Mouse (Mus musculus) liver, embryonic 14.5 days (tissue): ENCODE data around the gene Scarb1. TPM values are rescaled to one million over a fixed set of nuclear protein-coding genes. Genes with fewer than 3 reads are reported as not detected.
A peak's percentile ranks its signal among the peaks of the same experiment; 100 is the strongest.

ENCODE experiments used
- ATAC-seq: fragments of 200-750 bp; cut with Nextera tagmentation; 2 replicates; pipeline ENCODE4 v1.8.0; 2017; ENCODE audit warnings: moderate number of reproducible peaks, mild to moderate bottlenecking, moderate library complexity; ENCODE audit not compliant: insufficient read depth
- DNase-seq, 3 experiments: peaks; one replicate each; pipeline ENCODE4 v3.0.0-alpha.2; 2012 to 2013; ENCODE audit warnings: low read depth in 3 of 3, low spot score in 3 of 3
- H3K27ac ChIP-seq: fragments of 300-500 bp; sonication (generic); 2 replicates; pipeline ENCODE4 v1.5.1; 2014; ENCODE audit warnings: moderate library complexity, mild to moderate bottlenecking, control low read depth, inconsistent platforms
- H3K27me3 ChIP-seq: fragments of 300-500 bp; sonication (generic); 2 replicates; pipeline ENCODE4 v1.6.1; 2014; ENCODE audit warnings: mild to moderate bottlenecking, low read length, moderate library complexity; ENCODE audit not compliant: control insufficient read depth, insufficient read depth
- H3K36me3 ChIP-seq: fragments of 300-500 bp; sonication (generic); replicated peaks from 2 replicates; pipeline ENCODE4 v1.6.1; 2014; ENCODE audit warnings: low read depth; ENCODE audit not compliant: control insufficient read depth, insufficient read depth
- H3K4me1 ChIP-seq, 2 experiments: fragments of 200-500 bp in 1 of 2; fragments of 300-500 bp in 1 of 2; sonication (generic) in 1 of 2; replicated peaks; 2 replicates each; pipeline ENCODE4 v1.6.1; 2012 to 2014; ENCODE audit warnings: antibody characterized with exemption in 1 of 2, inconsistent platforms in 1 of 2, low read length in 1 of 2; ENCODE audit not compliant: control insufficient read depth in 2 of 2, insufficient read depth in 2 of 2
- H3K4me2 ChIP-seq: fragments of 300-500 bp; sonication (generic); 2 replicates; pipeline ENCODE4 v1.6.1; 2014; ENCODE audit warnings: low read depth, mild to moderate bottlenecking, control low read depth, moderate library complexity
- H3K4me3 ChIP-seq, 2 experiments: fragments of 200-500 bp in 1 of 2; fragments of 300-500 bp in 1 of 2; sonication (generic) in 1 of 2; 2 replicates each; pipeline ENCODE4 v1.5.1; 2012 to 2014; ENCODE audit warnings: low read depth in 2 of 2, low read length in 2 of 2, mild to moderate bottlenecking in 2 of 2, control low read depth in 1 of 2, inconsistent platforms in 1 of 2, moderate library complexity in 1 of 2; ENCODE audit not compliant: insufficient read depth in 1 of 2
- H3K9ac ChIP-seq: fragments of 300-500 bp; sonication (generic); replicated peaks from 2 replicates; pipeline ENCODE4 v1.6.1; 2014; ENCODE audit warnings: mild to moderate bottlenecking, control low read depth, moderate library complexity
- H3K9me3 ChIP-seq: fragments of 300-500 bp; sonication (generic); 2 replicates; pipeline ENCODE4 v1.6.1; 2016; ENCODE audit warnings: low read length, mixed read lengths; ENCODE audit not compliant: control insufficient read depth
- CTCF ChIP-seq: IDR thresholded peaks from 2 replicates; pipeline ENCODE4 v1.5.1; 2016; ENCODE audit warnings: antibody characterized with exemption, low read depth, control low read depth
- EP300 ChIP-seq: IDR thresholded peaks from 2 replicates; pipeline ENCODE4 v1.6.1; 2016; ENCODE audit warnings: antibody characterized with exemption, low read depth
- WGBS: fragments of 180-500 bp; shearing (Covaris S2); extraction: QIAGEN DNeasy Blood & Tissue Kit; methylation state at CpG from one replicate; pipeline ENCODE4 v1.1.7; 2014; ENCODE audit not compliant: insufficient replicate concordance; 5-methylcytosine and 5-hydroxymethylcytosine counted together
- polyA plus RNA-seq, 2 experiments: library from polyadenylated mRNA; depleted of rRNA in 1 of 2; stranded (reverse) in 1 of 2; unstranded in 1 of 2; fragments of >200 nt; fragmentation: Nextera tagmentation in 1 of 2; extraction: Ambion mirVana in 1 of 2; gene quantifications; 2 replicates each; pipeline versions ENCODE4 v1.2.1 to v1.2.3; 2012 to 2014

Gene Scarb1
- polyA plus RNA-seq, 2 experiments, result 41.6 to 50.1 TPM

DNA sequence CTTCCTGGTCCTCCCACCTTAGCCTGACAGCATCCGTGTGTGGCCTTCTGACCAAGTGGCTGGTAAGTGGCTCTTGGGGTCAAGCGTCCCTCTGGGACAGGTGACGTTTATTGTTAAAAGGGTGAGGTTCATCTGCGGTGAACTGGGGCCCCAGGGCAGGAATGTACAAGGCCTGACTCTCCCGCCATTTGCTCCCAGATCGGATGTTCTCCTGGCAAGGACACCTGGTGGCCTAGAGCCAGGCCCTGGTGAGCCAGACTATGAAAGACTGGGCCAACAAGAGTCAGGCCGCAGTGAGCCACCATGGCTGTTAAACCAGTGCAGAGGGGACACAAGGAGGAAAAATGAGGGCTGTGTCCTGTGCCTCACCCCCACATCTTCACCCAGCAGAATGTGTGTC, 98.8 kb downstream of the Scarb1 start:
- Histone ChIP-seq H3K4me2 (no peak overlapping the region), H3K9me3 (no peaks in the 10 kb centered on the region), H3K27ac (no peak overlapping the region), H3K27me3 (peaks cover 9% of the 10 kb centered on the region), H3K9ac (no peak overlapping the region), H3K4me3 (no peak overlapping the region), H3K36me3 (no peaks in the 10 kb centered on the region), H3K4me1 (no peaks in the 10 kb centered on the region)
- TF ChIP-seq CTCF, result no peak
- no peak for TF ChIP-seq EP300
- DNase-seq (no peak), ATAC-seq (no peak)
- 66% methylated on average over 7 of the region's 7 CpGs for WGBS

GRCm38 (mm10) chr5:125241627-125242026, 99.3 kb downstream of the Scarb1 start:
- no peak for TF ChIP-seq EP300
- no peak for TF ChIP-seq CTCF
- whole genome bisulfite sequencing, result 36% methylated on average over 5 of the region's 7 CpGs
- Histone ChIP-seq H3K27me3 (peaks cover 9% of the 10 kb centered on the region), H3K4me3 (no peak overlapping the region), H3K27ac (no peak overlapping the region), H3K9me3 (no peaks in the 10 kb centered on the region), H3K9ac (no peak overlapping the region), H3K4me1 (no peaks in the 10 kb centered on the region), H3K4me2 (no peak overlapping the region), H3K36me3 (no peaks in the 10 kb centered on the region)
- no peak for ATAC-seq
- DNase-seq, result no peak

GRCm38 (mm10) chr5:125240124-125240781, 100.6 kb downstream of the Scarb1 start:
- H3K9me3 ChIP-seq, result no peaks in the 10 kb centered on the region
- H3K36me3 ChIP-seq, result no peaks in the 10 kb centered on the region
- H3K4me2 ChIP-seq, result no peak overlapping the region
- peaks cover 4% of the 10 kb centered on the region for H3K27me3 ChIP-seq
- TF ChIP-seq CTCF (no peak), EP300 (no peak)
- H3K4me3 ChIP-seq, result no peak overlapping the region
- H3K27ac ChIP-seq, result no peak overlapping the region
- H3K4me1 ChIP-seq, result no peaks in the 10 kb centered on the region
- ATAC-seq (no peak), DNase-seq (no peak)
- 22% methylated on average over 6 of the region's 6 CpGs for WGBS
- no peak overlapping the region for H3K9ac ChIP-seq

- Histone ChIP-seq H3K27ac (no peak overlapping the region), H3K9me3 (no peaks in the 10 kb centered on the region), H3K4me1 (peaks cover 0 to 3% of the 10 kb centered on the region in 2 experiments; a peak in 2 of 4 replicates), H3K4me3 (no peak overlapping the region), H3K4me2 (no peak overlapping the region), H3K27me3 (no peaks in the 10 kb centered on the region), H3K36me3 (no peaks in the 10 kb centered on the region), H3K9ac (no peak overlapping the region)
- no peak for ATAC-seq
- no peak for DNase-seq
- TF ChIP-seq CTCF (no peak), EP300 (no peak)
- WGBS, result 55% methylated on average over 6 of the region's 6 CpGs
These were observed 105.0 kb downstream of the Scarb1 start for GRCm38 (mm10) chr5:125235874-125236273.

DNA sequence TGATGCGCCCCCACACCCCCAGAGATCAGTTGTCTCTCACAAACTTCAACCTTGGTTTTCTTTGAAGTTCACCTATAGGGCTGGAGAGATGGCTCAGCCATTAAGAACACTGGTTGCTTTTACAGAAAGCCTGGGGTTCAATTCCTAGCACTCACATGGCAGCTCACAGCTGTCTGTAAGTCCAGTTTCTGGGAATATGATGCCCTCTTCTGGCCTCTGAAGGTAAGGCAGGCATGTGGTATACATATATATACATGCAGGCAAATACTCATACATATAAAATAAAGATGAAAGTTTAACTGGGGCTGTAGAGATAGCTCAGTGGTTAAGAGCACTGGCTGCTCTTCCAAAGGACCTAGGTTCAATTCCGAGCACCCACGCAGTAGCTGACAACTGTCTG, 105.5 kb downstream of the Scarb1 start:
- no peak for ATAC-seq
- Histone ChIP-seq H3K4me3 (no peak overlapping the region), H3K4me2 (no peak overlapping the region), H3K27ac (no peak overlapping the region), H3K9ac (no peak overlapping the region), H3K9me3 (no peaks in the 10 kb centered on the region), H3K4me1 (peaks cover 0 to 3% of the 10 kb centered on the region in 2 experiments; a peak in 2 of 4 replicates), H3K27me3 (no peaks in the 10 kb centered on the region), H3K36me3 (no peaks in the 10 kb centered on the region)
- TF ChIP-seq EP300, result no peak
- peak; percentile 43 for TF ChIP-seq CTCF
- DNase-seq, result no peak
- 66% methylated on average over 3 of the region's 3 CpGs for WGBS
